32 mouse cellular contexts compared by ENCODE assay signal in genomic region chr1:72728781-72729180, GRCm38 (mm10). TPM values are rescaled to one million over a fixed set of nuclear protein-coding genes. Genes with fewer than 3 reads are reported as not detected.
DNase-seq lines count a peak whose midpoint lies in the region; ATAC-seq and TF ChIP-seq lines count a peak whose summit lies in the region.
"Had no signal": no experiment of that assay in that cellular context is flagged by ENCODE, and none has a peak within 500 bp of the region (broad histone marks: within the 10 kb centered on the region; RNA-seq: fewer than 3 reads in every experiment).

No protein-coding gene starts in this region.

- no peaks in the 10 kb centered on the region for H3K27me3 ChIP-seq in kidney, embryonic 14.5 days (ENCODE audit: control insufficient read depth, insufficient read depth, low read length)
- no peaks in the 10 kb centered on the region for H3K27me3 ChIP-seq in limb, embryonic 12.5 days
- H3K27me3 ChIP-seq in limb, embryonic 10.5 days (ENCODE audit: low read depth, poor library complexity, severe bottlenecking) = no peaks in the 10 kb centered on the region
- no peaks in the 10 kb centered on the region for H3K27me3 ChIP-seq in limb, embryonic 14.5 days (ENCODE audit: control insufficient read depth, insufficient read depth, low read length)
- no peaks in the 10 kb centered on the region for H3K27me3 ChIP-seq in neural tube, embryonic 15.5 days (replicated peaks)
- H3K27me3 ChIP-seq in hindbrain, postnatal 0 days (ENCODE audit: insufficient read depth, low read length) = no peaks in the 10 kb centered on the region
- H3K27me3 ChIP-seq: embryonic facial prominence, embryonic 13.5 days; forebrain, embryonic 12.5 days; forebrain, embryonic 15.5 days; heart, embryonic 12.5 days had no signal

- peak; percentile 44; the same call in 1 of the 2 replicates for ATAC-seq in kidney, embryonic 14.5 days (ENCODE audit: low FRiP score, low TSS enrichment)
- peak; percentile 30; the same call in 1 of the 2 replicates for ATAC-seq in limb, embryonic 12.5 days (ENCODE audit: insufficient number of reproducible peaks, insufficient read depth, low FRiP score, low TSS enrichment, low read depth)
- ATAC-seq in limb, embryonic 14.5 days (ENCODE audit: low FRiP score, low read depth) = peak; percentile 16; the same call in 1 of the 2 replicates
- ATAC-seq in neural tube, embryonic 15.5 days (ENCODE audit: low FRiP score) = peak; percentile 57; the same call in 1 of the 2 replicates
- no peak for ATAC-seq in hindbrain, postnatal 0 days
- ATAC-seq: CD4-positive, CD25-positive, alpha-beta regulatory T cell, adult 4 months; forebrain, embryonic 15.5 days had no signal

- no peak overlapping the region for H3K4me3 ChIP-seq in kidney, embryonic 14.5 days (ENCODE audit: low read length)
- H3K4me3 ChIP-seq in limb, embryonic 12.5 days (replicated peaks) = no peak overlapping the region
- H3K4me3 ChIP-seq in limb, embryonic 10.5 days = no peak overlapping the region
- H3K4me3 ChIP-seq in limb, embryonic 14.5 days (replicated peaks; ENCODE audit: low read length) = no peak overlapping the region
- H3K4me3 ChIP-seq in neural tube, embryonic 15.5 days (replicated peaks) = no peak overlapping the region
- no peak overlapping the region for H3K4me3 ChIP-seq in hindbrain, postnatal 0 days (ENCODE audit: low read length)
- H3K4me3 ChIP-seq: embryonic facial prominence, embryonic 10.5 days; embryonic facial prominence, embryonic 13.5 days; erythroblast, embryonic 14.5 days; forebrain, embryonic 12.5 days; forebrain, embryonic 15.5 days; heart, embryonic 12.5 days; heart, embryonic 15.5 days; hindbrain, embryonic 10.5 days had no signal

- TF ChIP-seq CTCF in hindbrain, postnatal 0 days (IDR thresholded peaks at IDR 0.05; ENCODE audit: low read depth) = no peak

- H3K27ac ChIP-seq in kidney, embryonic 14.5 days (ENCODE audit: low read depth, low read length) = no peak overlapping the region
- H3K27ac ChIP-seq in limb, embryonic 12.5 days = no peak overlapping the region
- H3K27ac ChIP-seq in limb, embryonic 10.5 days = no peak overlapping the region
- H3K27ac ChIP-seq in limb, embryonic 14.5 days (replicated peaks; ENCODE audit: low read depth, low read length) = no peak overlapping the region
- H3K27ac ChIP-seq in neural tube, embryonic 15.5 days (replicated peaks) = no peak overlapping the region
- no peak overlapping the region for H3K27ac ChIP-seq in hindbrain, postnatal 0 days
- H3K27ac ChIP-seq: embryonic facial prominence, embryonic 10.5 days; forebrain, embryonic 12.5 days; forebrain, embryonic 15.5 days; heart, embryonic 15.5 days; hindbrain, embryonic 10.5 days; hindbrain, embryonic 14.5 days had no signal

- 24% methylated on average over 4 of the region's 4 CpGs for WGBS in kidney, embryonic 14.5 days
- WGBS in limb, embryonic 12.5 days = 40% methylated on average over 4 of the region's 4 CpGs
- WGBS in limb, embryonic 10.5 days = 44% methylated on average over 4 of the region's 4 CpGs
- 30% methylated on average over 4 of the region's 4 CpGs for WGBS in limb, embryonic 14.5 days
- 24% methylated on average over 4 of the region's 4 CpGs for whole genome bisulfite sequencing in neural tube, embryonic 15.5 days
- WGBS in hindbrain, postnatal 0 days = 84% methylated on average over 4 of the region's 4 CpGs

- no peak overlapping the region for H3K4me2 ChIP-seq in kidney, embryonic 14.5 days (replicated peaks; ENCODE audit: low read depth, low read length)
- no peak overlapping the region for H3K4me2 ChIP-seq in limb, embryonic 12.5 days
- no peak overlapping the region for H3K4me2 ChIP-seq in limb, embryonic 14.5 days (replicated peaks; ENCODE audit: low read depth, low read length, severe bottlenecking)
- no peak overlapping the region for H3K4me2 ChIP-seq in neural tube, embryonic 15.5 days
- no peak overlapping the region for H3K4me2 ChIP-seq in hindbrain, postnatal 0 days (ENCODE audit: low read depth, low read length)
- H3K4me2 ChIP-seq: embryonic facial prominence, embryonic 13.5 days; forebrain, embryonic 12.5 days; forebrain, embryonic 15.5 days; heart, embryonic 12.5 days; heart, embryonic 15.5 days; hindbrain, embryonic 14.5 days had no signal

- H3K9me3 ChIP-seq in kidney, embryonic 14.5 days (ENCODE audit: control insufficient read depth, low read length) = no peaks in the 10 kb centered on the region
- no peaks in the 10 kb centered on the region for H3K9me3 ChIP-seq in limb, embryonic 12.5 days
- H3K9me3 ChIP-seq in limb, embryonic 10.5 days (replicated peaks) = no peaks in the 10 kb centered on the region
- H3K9me3 ChIP-seq in limb, embryonic 14.5 days (ENCODE audit: control insufficient read depth, low read length) = no peaks in the 10 kb centered on the region
- no peaks in the 10 kb centered on the region for H3K9me3 ChIP-seq in neural tube, embryonic 15.5 days (replicated peaks)
- H3K9me3 ChIP-seq in hindbrain, postnatal 0 days (ENCODE audit: low read length) = no peaks in the 10 kb centered on the region
- H3K9me3 ChIP-seq: embryonic facial prominence, embryonic 10.5 days; embryonic facial prominence, embryonic 13.5 days; forebrain, embryonic 12.5 days; forebrain, embryonic 15.5 days; heart, embryonic 12.5 days; heart, embryonic 15.5 days; hindbrain, embryonic 10.5 days had no signal

- no peak overlapping the region for H3K9ac ChIP-seq in kidney, embryonic 14.5 days (ENCODE audit: low read depth, low read length)
- no peak overlapping the region for H3K9ac ChIP-seq in limb, embryonic 12.5 days (replicated peaks)
- H3K9ac ChIP-seq in limb, embryonic 14.5 days (ENCODE audit: low read depth, low read length, severe bottlenecking) = no peak overlapping the region
- H3K9ac ChIP-seq in neural tube, embryonic 15.5 days (replicated peaks) = no peak overlapping the region
- no peak overlapping the region for H3K9ac ChIP-seq in hindbrain, postnatal 0 days (replicated peaks; ENCODE audit: low read length)
- H3K9ac ChIP-seq: embryonic facial prominence, embryonic 13.5 days; forebrain, embryonic 12.5 days; forebrain, embryonic 15.5 days; heart, embryonic 12.5 days; heart, embryonic 15.5 days; hindbrain, embryonic 14.5 days had no signal

- peaks cover 5% of the 10 kb centered on the region; the same call in 1 of the 2 replicates for H3K4me1 ChIP-seq in kidney, embryonic 14.5 days (ENCODE audit: control insufficient read depth, insufficient read depth, low read length)
- H3K4me1 ChIP-seq in limb, embryonic 12.5 days (replicated peaks) = peaks cover 30% of the 10 kb centered on the region
- peaks cover 24% of the 10 kb centered on the region for H3K4me1 ChIP-seq in limb, embryonic 10.5 days
- H3K4me1 ChIP-seq in limb, embryonic 14.5 days (ENCODE audit: control insufficient read depth, insufficient read depth, low read length) = peaks cover 26% of the 10 kb centered on the region
- H3K4me1 ChIP-seq in neural tube, embryonic 15.5 days = peaks cover 10% of the 10 kb centered on the region
- no peaks in the 10 kb centered on the region for H3K4me1 ChIP-seq in hindbrain, postnatal 0 days (ENCODE audit: insufficient read depth, low read length)
- H3K4me1 ChIP-seq: forebrain, embryonic 12.5 days; heart, embryonic 12.5 days; heart, embryonic 15.5 days had no signal

- no peaks in the 10 kb centered on the region for H3K36me3 ChIP-seq in kidney, embryonic 14.5 days (ENCODE audit: control insufficient read depth, insufficient read depth, low read length)
- no peaks in the 10 kb centered on the region for H3K36me3 ChIP-seq in limb, embryonic 12.5 days
- H3K36me3 ChIP-seq in limb, embryonic 10.5 days = no peaks in the 10 kb centered on the region
- no peaks in the 10 kb centered on the region for H3K36me3 ChIP-seq in limb, embryonic 14.5 days (ENCODE audit: control insufficient read depth, insufficient read depth, low read length)
- no peaks in the 10 kb centered on the region for H3K36me3 ChIP-seq in neural tube, embryonic 15.5 days
- no peaks in the 10 kb centered on the region for H3K36me3 ChIP-seq in hindbrain, postnatal 0 days (ENCODE audit: insufficient read depth, low read length)
- H3K36me3 ChIP-seq: embryonic facial prominence, embryonic 10.5 days; embryonic facial prominence, embryonic 13.5 days; forebrain, embryonic 12.5 days; forebrain, embryonic 15.5 days; heart, embryonic 12.5 days; heart, embryonic 15.5 days; hindbrain, embryonic 10.5 days had no signal

- no peak for TF ChIP-seq POLR2A in limb, embryonic 14.5 days (IDR thresholded peaks at IDR 0.05; ENCODE audit: borderline replicate concordance, extremely low read depth, insufficient read depth, insufficient read length)

- DNase-seq in kidney, adult 18-20 months = no peak
- no peak for DNase-seq in limb, embryonic 10.5 days (ENCODE audit: low spot score)
- peak; percentile 15 for DNase-seq in limb, embryonic 14.5 days (ENCODE audit: low spot score)
- no peak for DNase-seq in hindbrain, postnatal 0 days (ENCODE audit: low spot score)
- DNase-seq: adrenal gland, adult 2 months; adrenal gland, postnatal 14 days; cerebellum, adult 11 months; cerebellum, adult 2 months; cerebellum, adult 9-11 months; cerebellum, postnatal 25 days; gastrocnemius, postnatal 25 days; heart, adult 18-20 months; heart, postnatal 10 days; heart, postnatal 36 days had no signal

RNA-seq across cellular contexts. Expression of gene Rpl37a, which starts 17.7 kb away (rescaled TPM):
- 2,102 and 2,490 TPM in 2 replicates for polyA plus RNA-seq in kidney, embryonic 14.5 days (2014; fragmentation: Nextera tagmentation; extraction: Ambion mirVana)
- 1,908 and 1,948 TPM in 2 replicates for polyA plus RNA-seq in limb, embryonic 12.5 days (2016; fragmentation: Nextera tagmentation; extraction: Ambion mirVana)
- 1,350 and 1,492 TPM in 2 replicates for polyA plus RNA-seq in limb, embryonic 10.5 days (2016; fragmentation: Nextera tagmentation; extraction: Ambion mirVana)
- 1,744 and 1,768 TPM in 2 replicates for polyA plus RNA-seq in limb, embryonic 14.5 days (2012; rRNA removed)
- 2,152 and 2,315 TPM in 2 replicates for polyA plus RNA-seq in limb, embryonic 14.5 days (2014; fragmentation: Nextera tagmentation; extraction: Ambion mirVana)
- 1,001 and 1,078 TPM in 2 replicates for polyA plus RNA-seq in neural tube, embryonic 15.5 days (2015; fragmentation: Nextera tagmentation; extraction: Ambion mirVana)
- total RNA-seq in hindbrain, postnatal 0 days (2014; rRNA removed) = 336 and 437 TPM in 2 replicates
- polyA plus RNA-seq in hindbrain, postnatal 0 days (2015; fragmentation: Nextera tagmentation; extraction: Ambion mirVana) = 1,178 and 1,201 TPM in 2 replicates

RNA-seq across cellular contexts. Expression of gene Ankar, which starts 28.4 kb away (rescaled TPM):
- polyA plus RNA-seq in kidney, embryonic 14.5 days (2014; fragmentation: Nextera tagmentation; extraction: Ambion mirVana) = not detected in 2 replicates
- not detected in 2 replicates for polyA plus RNA-seq in limb, embryonic 12.5 days (2016; fragmentation: Nextera tagmentation; extraction: Ambion mirVana)
- polyA plus RNA-seq in limb, embryonic 10.5 days (2016; fragmentation: Nextera tagmentation; extraction: Ambion mirVana) = not detected in 2 replicates
- not detected in 2 replicates for polyA plus RNA-seq in limb, embryonic 14.5 days (2012; rRNA removed)
- not detected in 2 replicates for polyA plus RNA-seq in limb, embryonic 14.5 days (2014; fragmentation: Nextera tagmentation; extraction: Ambion mirVana)
- not detected in 2 replicates for polyA plus RNA-seq in neural tube, embryonic 15.5 days (2015; fragmentation: Nextera tagmentation; extraction: Ambion mirVana)
- total RNA-seq in hindbrain, postnatal 0 days (2014; rRNA removed) = not detected in 2 replicates
- polyA plus RNA-seq in hindbrain, postnatal 0 days (2015; fragmentation: Nextera tagmentation; extraction: Ambion mirVana) = not detected in 2 replicates
- total RNA-seq: adrenal gland, adult 2 months; adrenal gland, postnatal 14 days; adrenal gland, postnatal 4 days; common myeloid progenitor, adult 5-6 weeks; gastrocnemius, adult 8-10 months; gastrocnemius, postnatal 25 days; heart, adult 18-20 months; heart, postnatal 10 days; heart, postnatal 36 days; MEL had no signal
- polyA plus RNA-seq: adrenal gland, adult 2 months; C2C12; CD4-positive, CD25-positive, alpha-beta regulatory T cell, adult 4 months; cerebellum, adult 2 months; embryonic facial prominence, embryonic 10.5 days; embryonic facial prominence, embryonic 13.5 days; erythroblast, embryonic 14.5 days; forebrain, embryonic 12.5 days; forebrain, embryonic 15.5 days; heart, embryonic 12.5 days; heart, embryonic 15.5 days; hindbrain, embryonic 10.5 days; hindbrain, embryonic 14.5 days had no signal
